Mouse (Mus musculus) G1E (cell line): ENCODE measurements around the gene Plk5.

Source experiments
- CTCF ChIP-seq: IDR thresholded peaks from 2 replicates; pipeline ENCODE4 v1.5.1; 2012; ENCODE audit warnings: low read depth, low read length, inconsistent platforms, mixed read lengths
- GATA1 ChIP-seq: IDR thresholded peaks from 2 replicates; pipeline ENCODE4 v1.6.1; 2012; ENCODE audit warnings: borderline replicate concordance, low read length, inconsistent platforms, mixed read lengths
- GATA2 ChIP-seq: IDR thresholded peaks from 2 replicates; pipeline ENCODE4 v1.6.1; 2012; ENCODE audit warnings: low read depth, low read length, inconsistent platforms, borderline replicate concordance
- POLR2AphosphoS5 ChIP-seq: IDR thresholded peaks from 2 replicates; pipeline ENCODE4 v1.6.1; 2012; ENCODE audit warnings: low read depth, low read length, inconsistent platforms; ENCODE audit not compliant: insufficient replicate concordance

- TF ChIP-seq CTCF (peak; percentile 82), GATA1 (no peak), POLR2AphosphoS5 (no peak), GATA2 (no peak)
Measured at GRCm38 (mm10) chr10:80377716-80378115, 21.5 kb downstream of the Plk5 start.
